Mouse (Mus musculus) ES-E14 (cell line): ENCODE measurements around the gene Cib1.

Source experiments
- CHD2 ChIP-seq: IDR thresholded peaks from 2 replicates; pipeline ENCODE4 v1.6.1; 2014; ENCODE audit warnings: mild to moderate bottlenecking, low read depth, low read length, inconsistent platforms
- MAFK ChIP-seq: IDR thresholded peaks from 2 replicates; pipeline ENCODE4 v1.6.1; 2014; ENCODE audit warnings: mild to moderate bottlenecking, low read depth, low read length, inconsistent platforms; ENCODE audit not compliant: insufficient read depth
- ZC3H11A ChIP-seq: IDR thresholded peaks from 2 replicates; pipeline ENCODE4 v1.6.1; 2012; ENCODE audit warnings: low read depth, mild to moderate bottlenecking, inconsistent platforms, low read length, borderline replicate concordance
- ZNF384 ChIP-seq: IDR thresholded peaks from 2 replicates; pipeline ENCODE4 v1.6.1; 2012; ENCODE audit warnings: low read depth, low read length, inconsistent platforms

DNA sequence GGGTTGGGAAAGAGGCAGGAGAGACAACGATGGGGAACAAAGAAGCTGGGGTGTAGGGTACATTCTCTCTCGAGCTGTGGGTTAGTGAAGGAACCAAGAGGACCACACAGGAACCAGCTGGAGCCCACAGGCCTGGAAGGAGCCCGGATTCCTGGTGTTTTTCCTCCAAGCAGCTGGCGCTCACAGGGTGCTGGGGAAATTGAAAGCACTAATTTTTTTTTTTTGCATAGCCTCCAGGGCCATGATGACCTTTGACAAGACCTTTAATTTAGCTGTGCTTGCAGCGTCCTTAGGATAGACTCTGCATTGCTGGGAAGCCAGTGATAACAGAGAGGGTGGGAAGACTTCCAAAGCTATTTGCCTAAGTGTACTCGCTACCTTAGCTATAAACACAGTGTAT, 47.6 kb downstream of the Cib1 start:
- TF ChIP-seq CHD2 = no peak
- TF ChIP-seq MAFK = no peak
- no peak for TF ChIP-seq ZC3H11A
- no peak for TF ChIP-seq ZNF384
